Mouse (Mus musculus): ENCODE data around the gene Nacad.
"Not testable (repeated sequence)": the region's sequence is repeated elsewhere in the genome, so short reads cannot be mapped to it uniquely, and the experiment has no call there.

Nacad gene

DNA sequence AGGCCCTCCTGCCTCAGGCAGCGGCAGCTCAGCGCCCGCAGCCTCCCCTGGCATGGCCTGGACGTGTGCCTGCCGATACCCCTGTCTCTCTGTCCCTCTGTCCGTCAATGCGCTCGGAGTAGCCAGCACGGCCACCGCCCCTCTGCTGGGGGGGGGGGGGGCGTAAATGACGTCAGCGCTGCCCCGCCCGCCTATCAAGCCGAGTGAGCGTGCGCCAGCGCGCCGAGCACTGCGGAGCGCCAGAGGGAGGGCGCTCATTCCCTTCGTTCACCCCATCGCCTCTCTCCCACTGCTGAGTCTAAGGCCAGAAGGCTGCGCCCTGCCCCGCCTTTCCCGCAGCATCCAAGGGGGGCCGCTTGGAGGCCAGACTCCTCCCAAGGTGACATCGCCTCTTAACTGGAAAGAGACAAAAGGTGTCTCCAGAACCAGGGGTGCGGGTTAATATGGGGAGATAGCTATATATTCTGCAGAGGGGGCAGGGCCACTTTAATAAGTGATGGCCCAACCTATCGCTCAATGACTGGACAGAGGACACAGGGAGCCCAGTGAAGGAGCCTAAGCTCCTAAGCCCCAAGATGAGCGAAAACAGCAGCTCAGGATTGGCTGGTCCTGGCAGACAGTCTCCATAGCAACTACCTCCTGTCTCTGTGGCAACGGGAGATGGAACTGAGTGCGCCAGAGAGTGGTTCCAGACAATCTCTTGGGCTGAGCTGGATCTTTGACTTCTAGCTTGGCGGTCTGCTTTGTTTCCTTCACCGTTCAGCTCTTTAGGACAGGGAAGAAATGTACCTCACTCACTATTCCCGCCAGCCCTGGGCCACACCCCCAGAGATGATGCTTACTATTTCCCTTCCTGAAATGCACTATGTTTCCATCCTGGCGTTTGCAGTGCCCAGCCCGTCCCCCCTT is at the start of gene Nacad:
Nacad (minus strand) TSS at position 563 of the 909 bp plus-strand sequence.
- peak; percentile 74 to 81 for DNase-seq

GRCm38 (mm10) chr11:6654903-6655302 is 49.0 kb upstream of the Nacad start:
- DNase-seq, result peak; percentile 83 to 95

GRCm38 (mm10) chr11:6652978-6653377 is 47.1 kb upstream of the Nacad start:
- DNase-seq, result not testable (repeated sequence)

GRCm38 (mm10) chr11:6650519-6650918 is 44.7 kb upstream of the Nacad start:
- no peak for DNase-seq

DNA sequence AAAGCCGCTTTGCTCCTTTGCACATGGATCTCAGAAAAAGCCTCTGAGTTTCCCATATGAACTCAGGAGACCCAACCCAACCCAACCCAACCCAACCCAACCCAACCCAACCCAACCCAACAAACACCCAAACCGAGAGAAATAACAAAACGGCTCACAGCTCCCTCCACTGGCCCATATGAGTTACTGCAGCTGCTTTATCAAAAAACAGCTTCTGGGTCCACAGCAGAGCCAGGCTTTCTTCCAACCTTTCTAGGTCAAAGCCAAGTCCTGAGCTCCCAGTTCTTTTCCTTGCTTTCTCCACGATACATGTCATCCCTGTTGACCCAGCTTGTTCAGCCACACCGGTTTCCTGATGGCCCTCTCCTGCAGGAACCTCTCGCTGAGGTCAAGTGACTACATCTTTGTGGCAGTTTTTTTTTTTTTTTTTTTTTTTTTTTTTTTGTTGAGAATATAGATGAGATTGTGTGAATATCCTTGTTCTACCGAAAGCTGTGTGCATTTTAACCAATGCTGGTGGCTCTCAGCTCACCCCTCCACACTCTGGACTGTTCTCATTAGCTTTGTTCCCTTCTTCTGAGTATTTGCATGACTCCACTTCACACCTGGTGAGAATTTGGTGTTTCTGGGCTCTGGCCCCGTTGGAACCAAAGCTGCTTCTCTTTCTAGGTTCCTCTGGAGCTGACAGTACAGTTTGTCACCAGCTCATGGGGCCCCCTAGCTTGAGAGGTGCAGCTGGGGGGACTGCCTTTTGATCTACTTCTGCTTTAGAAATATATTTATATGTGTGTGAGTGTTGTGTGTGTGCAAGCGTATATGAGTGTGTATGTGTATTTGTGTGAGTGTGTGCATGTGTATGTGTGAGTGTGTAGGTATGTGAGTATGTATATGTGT is 42.2 kb upstream of the Nacad start:
- DNase-seq, result no peak

- no peak for DNase-seq
Measured at GRCm38 (mm10) chr11:6644566-6644965, 38.7 kb upstream of the Nacad start.

GRCm38 (mm10) chr11:6639072-6639471 is 33.2 kb upstream of the Nacad start:
- no peak for DNase-seq

DNA sequence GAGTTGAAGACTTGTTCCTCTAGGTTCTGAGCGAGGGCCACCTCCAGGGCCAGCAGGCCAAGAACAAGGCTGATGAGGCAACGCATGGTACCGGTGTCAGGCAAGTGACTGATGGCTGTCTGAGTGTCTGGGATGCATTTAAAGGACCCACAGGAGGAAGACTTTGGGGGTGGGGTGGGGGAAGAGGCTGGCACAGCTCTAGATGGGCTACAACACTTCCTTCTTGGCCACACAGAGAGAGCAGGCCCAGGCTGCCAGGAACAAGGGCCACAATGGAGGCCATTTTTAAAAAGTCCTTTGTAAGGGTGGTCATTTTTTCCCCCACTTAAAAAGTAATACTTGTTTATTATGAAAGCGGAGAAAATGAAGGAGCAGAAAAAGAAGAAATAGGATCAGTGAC is 32.7 kb upstream of the Nacad start, which contains the start of gene Wap:
Wap (minus strand) TSS at position 101 of the 400 bp plus-strand sequence.
- DNase-seq, result no peak

GRCm38 (mm10) chr11:6636150-6636549 is 30.3 kb upstream of the Nacad start:
- no peak for DNase-seq

DNA sequence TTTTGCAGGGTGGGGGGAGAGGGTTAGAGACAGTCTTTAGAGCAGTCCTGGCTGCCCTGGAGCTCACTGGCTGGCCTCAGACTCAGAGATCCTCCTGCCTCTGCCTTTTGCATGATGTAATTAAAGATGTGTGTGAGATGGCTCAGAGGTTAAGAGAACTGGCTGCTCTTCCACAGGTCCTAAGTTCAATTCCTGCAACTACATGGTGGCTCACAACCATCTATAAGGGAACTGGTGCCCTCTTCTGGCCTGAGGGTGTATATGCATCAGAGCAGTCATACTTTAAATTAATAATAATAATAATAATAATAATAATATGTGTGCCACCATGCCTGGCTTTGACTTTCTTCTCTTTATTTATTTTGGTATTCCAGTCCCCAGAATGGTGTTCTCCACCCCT is 23.8 kb upstream of the Nacad start:
- DNase-seq, result peak; percentile 34 to 48

DNA sequence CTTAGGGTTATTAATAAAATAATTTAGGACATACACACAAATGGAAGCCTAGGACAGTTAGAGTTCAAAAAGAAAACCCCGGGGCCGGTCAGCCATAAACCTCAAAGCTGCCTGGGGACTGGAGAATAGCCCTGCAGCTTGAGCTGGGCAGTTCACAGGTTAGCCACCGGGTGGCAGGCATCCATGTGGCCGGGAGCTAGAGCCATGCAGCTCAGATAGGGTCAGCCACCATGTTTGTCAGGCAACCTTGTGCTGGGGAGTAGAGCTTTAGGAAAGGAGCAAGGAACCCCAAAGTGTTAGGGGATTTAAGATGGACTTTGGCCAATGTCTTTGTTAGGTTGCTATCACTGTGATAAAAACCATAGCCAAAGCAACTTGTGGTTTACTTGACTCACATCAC is 22.7 kb upstream of the Nacad start:
- peak; percentile 48 to 56 for DNase-seq

GRCm38 (mm10) chr11:6627731-6628130 is 21.9 kb upstream of the Nacad start:
- no peak for DNase-seq

DNA sequence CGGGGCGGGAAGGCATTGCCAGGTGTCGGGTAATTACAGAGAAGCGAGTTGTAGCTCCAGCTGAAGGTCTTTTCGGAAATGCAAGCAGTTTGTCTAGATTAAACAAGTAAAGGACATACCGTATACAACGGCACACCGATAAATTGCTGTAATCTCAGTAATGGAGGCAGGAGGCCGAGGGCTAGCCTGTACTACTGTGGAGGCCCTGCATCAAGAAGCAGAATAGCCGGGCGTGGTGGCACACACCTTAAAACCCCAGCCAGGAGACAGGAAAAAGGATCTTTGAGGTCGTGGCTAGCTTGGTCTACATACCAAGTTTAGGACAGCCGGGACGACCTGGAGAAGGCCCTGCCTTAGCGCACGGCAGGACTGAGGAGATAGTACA is 20.5 kb upstream of the Nacad start:
- no peak for DNase-seq

GRCm38 (mm10) chr11:6625478-6626387 is 19.9 kb upstream of the Nacad start, which contains the start of gene Tbrg4:
Tbrg4 (minus strand) TSS chr11:6626067.
- peak; percentile 93 to 94 for DNase-seq

GRCm38 (mm10) chr11:6624619-6625382 is 18.9 kb upstream of the Nacad start:
- no peak for DNase-seq

- no peak for DNase-seq
Measured at GRCm38 (mm10) chr11:6623704-6624103, 17.9 kb upstream of the Nacad start.

- DNase-seq, result no peak
Measured at GRCm38 (mm10) chr11:6615250-6616205, 9.7 kb upstream of the Nacad start.

- DNase-seq, result peak in 1 of 2 experiments; percentile 53
Measured at GRCm38 (mm10) chr11:6605021-6605481, 802 bp downstream of the Nacad start.

DNA sequence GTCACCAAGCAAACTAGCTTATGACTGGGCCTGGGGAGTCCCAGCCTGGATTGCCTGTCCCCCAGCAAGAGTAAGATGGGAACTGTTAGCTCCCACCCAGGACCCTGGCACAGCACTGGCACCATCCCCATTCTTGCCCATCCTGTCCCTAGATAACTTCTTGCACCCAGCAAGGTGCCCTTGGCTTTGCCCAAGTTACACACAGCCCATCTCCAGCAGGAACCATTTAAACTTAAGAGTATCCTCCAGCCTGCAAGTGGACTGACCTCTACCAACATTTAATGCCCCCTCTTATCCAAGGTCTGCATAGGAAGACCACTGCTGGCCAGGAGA is 1.3 kb downstream of the Nacad start:
- DNase-seq, result no peak

Data from cerebellum, postnatal 36 days (tissue).